Mouse (Mus musculus): ENCODE measurements around the gene Adk.
A peak's percentile ranks its signal among the peaks of the same experiment; 100 is the strongest.

Adk gene

DNA sequence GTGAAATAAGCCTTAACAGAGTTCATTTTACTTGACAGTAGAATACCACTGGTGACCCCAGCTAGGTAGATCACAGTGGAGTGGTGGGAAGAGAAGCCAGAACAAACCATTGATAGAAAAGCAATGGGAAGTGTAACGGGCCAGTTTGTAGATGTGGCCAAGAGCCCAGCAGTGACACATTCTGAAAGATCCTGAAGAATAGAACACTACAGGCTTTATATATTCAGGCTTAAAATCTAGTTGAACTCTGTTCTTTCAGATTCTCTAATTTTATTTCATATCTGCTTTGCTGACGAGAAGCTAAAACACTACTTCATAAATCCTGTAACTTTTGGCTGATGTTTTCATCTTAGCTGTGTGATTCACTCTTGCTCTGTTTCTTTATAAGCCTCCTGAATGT is 48.5 kb downstream of the Adk start:
- DNase-seq (ENCODE audit: low spot score in 2 of 2) = no peak

- no peak for DNase-seq (ENCODE audit: low spot score in 2 of 2)
Measured at GRCm38 (mm10) chr14:21101562-21101961, 49.2 kb downstream of the Adk start.

DNA sequence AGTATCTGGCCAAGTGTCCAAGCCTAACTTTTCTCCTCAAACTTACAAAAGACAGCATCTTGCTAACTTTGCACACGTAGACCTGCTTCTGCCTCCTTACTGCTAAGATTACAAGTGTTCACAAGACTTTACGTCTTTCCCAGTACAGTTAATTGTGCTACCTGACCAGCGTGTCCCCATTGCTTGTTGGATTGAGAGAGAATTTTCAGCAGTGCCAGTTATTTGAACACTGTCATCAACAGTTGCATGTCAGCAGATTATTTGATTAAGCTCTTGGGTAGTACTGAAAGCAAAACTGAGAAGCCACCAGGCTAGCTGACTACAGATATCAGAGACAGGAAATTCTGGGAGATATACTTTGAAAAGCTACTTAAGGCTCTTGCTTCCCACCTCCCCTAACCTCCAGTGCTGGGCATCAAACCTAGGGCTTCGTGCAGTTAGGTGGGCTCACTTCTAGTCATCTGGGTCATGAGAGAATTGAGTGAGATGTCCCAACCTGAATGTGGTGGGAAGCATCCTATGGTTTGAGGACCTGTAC is 50.4 kb downstream of the Adk start:
- DNase-seq (ENCODE audit: low spot score in 2 of 2) = no peak

DNA sequence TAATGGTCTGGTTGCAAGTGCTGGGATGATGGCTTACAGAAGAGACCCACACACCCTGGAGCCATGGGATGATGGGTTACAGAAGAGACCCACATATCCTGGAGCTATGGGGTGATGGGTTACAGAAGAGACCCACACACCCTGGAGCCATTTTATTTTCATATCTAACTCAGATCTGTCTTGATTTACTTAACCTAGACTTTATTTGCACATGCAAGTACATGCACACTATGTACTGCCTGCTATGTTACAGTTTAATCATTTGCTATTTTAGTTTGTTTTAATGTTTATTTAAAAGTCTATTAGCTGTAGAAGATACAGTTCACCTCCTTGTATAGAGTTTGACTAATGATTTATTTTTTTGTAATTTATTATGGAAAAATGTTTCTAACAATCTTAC is 52.7 kb downstream of the Adk start:
- no peak for DNase-seq (ENCODE audit: low spot score in 2 of 2)

GRCm38 (mm10) chr14:21106582-21106981 is 54.2 kb downstream of the Adk start:
- DNase-seq (ENCODE audit: low spot score in 2 of 2) = no peak

- DNase-seq (ENCODE audit: low spot score in 2 of 2) = no peak
Measured at GRCm38 (mm10) chr14:21107551-21107950, 55.2 kb downstream of the Adk start.

DNA sequence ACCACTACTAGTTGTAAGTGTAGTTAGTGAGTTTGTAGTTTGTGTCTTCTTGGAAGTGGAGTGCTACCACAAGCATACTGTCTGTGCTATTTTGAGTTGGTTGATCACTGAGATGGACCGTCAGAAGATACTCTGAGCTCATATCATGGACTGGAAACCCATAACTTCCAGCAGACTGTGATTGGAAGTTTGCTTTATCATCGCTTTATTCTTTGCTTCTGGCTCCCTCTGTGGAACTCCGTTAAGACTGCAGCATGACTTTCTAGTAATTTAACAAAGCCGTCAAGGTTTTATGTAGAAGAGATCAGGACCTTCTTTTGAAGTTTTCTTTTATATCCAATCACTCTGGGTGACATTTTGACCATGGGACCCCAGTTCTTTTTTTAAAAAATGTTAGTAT is 58.1 kb downstream of the Adk start:
- no peak for DNase-seq (ENCODE audit: low spot score in 2 of 2)

DNA sequence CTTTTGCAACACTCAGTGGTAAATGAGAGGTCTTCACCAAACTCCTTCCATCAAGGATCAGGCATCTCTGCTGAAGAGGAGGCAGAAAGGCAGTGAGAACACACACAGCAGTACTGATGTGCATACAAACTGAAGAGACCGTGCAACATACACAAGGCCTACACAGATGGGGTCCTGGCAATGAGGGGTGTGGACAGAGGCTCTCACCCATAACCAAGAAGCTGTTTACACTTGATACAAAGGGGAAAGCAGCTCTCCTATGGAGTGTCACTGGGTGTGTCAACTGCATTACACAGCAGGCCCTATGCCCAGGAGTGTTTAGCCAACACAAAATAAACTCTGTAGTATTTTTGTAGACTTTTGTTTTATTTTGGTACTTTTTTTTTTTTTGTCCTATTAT is 59.1 kb downstream of the Adk start:
- DNase-seq (ENCODE audit: low spot score in 2 of 2) = no peak

GRCm38 (mm10) chr14:21112174-21112573 is 59.8 kb downstream of the Adk start:
- DNase-seq (ENCODE audit: low spot score in 2 of 2) = no peak

GRCm38 (mm10) chr14:21112742-21113141 is 60.4 kb downstream of the Adk start:
- DNase-seq (ENCODE audit: low spot score in 2 of 2) = no peak

DNA sequence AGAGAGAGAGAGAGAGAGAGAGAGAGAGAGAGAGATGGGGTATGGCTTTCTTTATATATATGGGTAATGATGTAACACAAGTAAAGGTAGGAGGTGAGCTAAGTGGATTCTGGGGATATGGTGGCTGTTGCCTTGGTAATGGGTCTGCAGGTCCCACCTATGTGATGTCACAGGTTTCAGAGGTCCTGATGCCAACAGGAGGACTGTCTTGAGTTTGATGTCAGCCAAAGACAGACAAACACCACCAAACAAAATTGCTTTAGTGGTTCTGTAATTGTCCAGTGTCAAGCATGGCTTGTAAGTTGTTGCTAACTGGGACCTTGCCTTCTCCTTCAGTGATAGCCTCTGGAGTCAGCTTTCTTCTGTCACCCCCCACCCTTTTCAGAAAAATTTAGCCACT is 62.0 kb downstream of the Adk start:
- no peak for DNase-seq (ENCODE audit: low spot score in 2 of 2)

- no peak for DNase-seq (ENCODE audit: low spot score in 2 of 2)
Measured at GRCm38 (mm10) chr14:21115318-21115717, 62.9 kb downstream of the Adk start.

DNA sequence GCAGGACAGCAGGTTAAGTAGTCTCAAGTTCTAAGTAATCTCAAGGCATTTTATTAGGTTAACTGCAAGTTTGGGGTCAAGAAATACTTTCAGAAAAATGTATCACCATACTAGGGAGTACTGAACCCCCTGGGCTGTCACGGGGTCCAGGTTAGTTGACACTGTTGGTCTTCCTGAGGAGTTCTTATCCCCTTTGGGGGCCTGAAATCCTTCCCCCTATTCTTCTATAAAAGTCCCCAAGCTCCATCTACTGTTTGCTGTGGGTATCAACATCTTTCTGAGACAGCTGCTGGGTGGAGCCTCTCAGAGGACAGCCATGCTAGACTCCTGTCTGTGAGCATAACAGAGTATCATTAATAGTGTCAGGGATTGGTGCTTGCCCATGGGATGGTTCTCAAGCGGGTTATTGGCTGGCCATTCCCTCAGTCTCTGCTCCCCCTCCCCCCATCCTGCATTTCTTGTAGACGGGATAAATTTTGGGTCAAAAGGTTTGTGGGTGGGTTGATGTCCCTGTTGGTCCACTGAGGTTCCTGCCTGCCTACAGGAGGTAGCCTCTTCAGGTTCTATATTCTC is 63.6 kb downstream of the Adk start:
- peak in 1 of 2 experiments; percentile 25 for DNase-seq (ENCODE audit: low spot score in 2 of 2)

DNA sequence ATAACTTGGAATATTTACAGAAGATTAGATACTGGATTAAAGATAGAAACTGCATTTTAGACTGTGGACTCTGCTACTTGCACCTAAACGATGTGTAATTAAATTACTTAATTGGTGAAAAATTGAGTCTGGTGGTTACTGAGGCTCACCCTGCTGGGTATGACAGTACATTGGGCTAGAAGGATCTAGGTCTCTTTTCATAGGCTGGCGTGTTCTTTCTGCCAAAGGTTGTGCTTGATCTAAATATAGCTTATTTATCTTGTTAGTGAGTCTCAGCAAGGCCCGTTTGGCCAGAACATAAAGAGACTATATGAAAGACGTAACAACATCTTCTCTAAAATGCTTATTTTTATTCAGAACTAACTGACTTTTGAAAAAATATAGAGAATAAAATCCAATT is 65.7 kb downstream of the Adk start:
- no peak for DNase-seq (ENCODE audit: low spot score in 2 of 2)

DNA sequence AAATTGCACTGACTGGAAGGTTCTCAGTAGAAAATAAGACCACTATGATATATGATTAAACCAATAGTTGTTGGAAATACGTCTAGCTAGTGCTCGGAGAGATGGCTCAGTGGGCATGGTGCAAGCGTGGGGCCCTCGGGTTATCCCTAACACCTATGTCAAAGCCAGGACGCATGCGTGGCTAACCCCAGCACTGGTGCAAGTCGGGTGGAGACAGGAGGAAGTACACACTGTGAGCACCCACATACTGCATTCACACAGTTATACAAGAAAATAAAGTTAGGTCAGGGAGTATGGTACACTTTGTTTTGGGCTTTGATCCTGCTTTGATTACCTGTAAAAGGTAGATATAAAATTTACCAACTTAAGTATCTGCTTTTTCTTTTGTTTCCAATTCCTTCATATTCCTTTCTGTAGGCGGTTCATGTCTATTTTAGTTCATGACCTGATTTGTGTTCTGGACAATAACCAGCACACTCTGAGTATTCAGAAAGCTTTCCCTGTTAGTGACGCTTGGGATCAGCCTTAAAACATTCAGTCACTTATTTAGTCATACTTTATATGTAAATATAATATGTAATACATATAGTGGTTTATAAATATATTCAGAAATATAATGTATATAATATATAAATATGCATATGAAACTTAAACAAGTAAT is 67.4 kb downstream of the Adk start:
- no peak for DNase-seq (ENCODE audit: low spot score in 2 of 2)

- peak; percentile 48 to 61 for DNase-seq (ENCODE audit: low spot score in 2 of 2)
Measured at GRCm38 (mm10) chr14:21120473-21120872, 68.1 kb downstream of the Adk start.

DNA sequence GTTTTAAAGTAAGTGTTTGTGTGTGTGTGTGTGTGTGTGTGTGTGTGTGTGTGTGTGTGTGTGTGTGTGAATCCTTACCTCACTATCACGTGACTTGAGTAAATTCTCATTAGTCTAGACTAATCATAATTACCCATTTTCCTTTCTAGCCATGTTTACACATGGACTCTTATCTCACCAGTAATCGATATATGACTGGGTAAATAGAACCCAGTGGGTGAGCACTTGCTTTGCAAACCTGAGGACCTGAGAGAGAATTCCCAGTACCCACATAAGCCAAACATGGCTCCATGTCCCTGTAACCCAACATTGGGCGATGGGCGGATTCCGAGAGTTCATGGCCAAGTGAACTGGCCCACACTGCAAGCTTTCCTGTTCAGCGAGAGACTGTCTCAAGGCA is 74.8 kb downstream of the Adk start:
- no peak for DNase-seq (ENCODE audit: low spot score in 2 of 2)

GRCm38 (mm10) chr14:21136906-21137305 is 84.5 kb downstream of the Adk start:
- DNase-seq (ENCODE audit: low spot score in 2 of 2) = peak; percentile 82 to 85

DNA sequence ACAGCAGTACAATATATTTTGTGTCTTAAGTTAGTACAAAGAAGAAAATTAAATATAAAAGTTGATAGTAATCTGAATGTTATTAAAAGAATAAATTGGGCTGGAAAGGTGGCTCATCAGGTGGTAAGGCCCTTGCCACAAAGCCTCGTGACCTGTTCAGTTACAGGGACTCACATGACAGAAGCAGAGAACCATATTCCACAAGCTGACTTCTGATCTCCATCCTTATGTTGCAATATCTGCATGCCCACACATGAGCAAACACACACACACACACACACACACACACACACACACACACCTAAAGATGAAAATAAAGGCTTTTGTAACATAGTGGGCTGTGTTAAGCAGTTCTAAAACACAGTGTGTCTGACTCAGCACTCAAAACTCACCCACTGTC is 90.2 kb downstream of the Adk start:
- DNase-seq (ENCODE audit: low spot score in 2 of 2) = no peak

- peak in 1 of 2 experiments; percentile 36 for DNase-seq (ENCODE audit: low spot score in 2 of 2)
Measured at GRCm38 (mm10) chr14:21143406-21144115, 91.2 kb downstream of the Adk start.

DNA sequence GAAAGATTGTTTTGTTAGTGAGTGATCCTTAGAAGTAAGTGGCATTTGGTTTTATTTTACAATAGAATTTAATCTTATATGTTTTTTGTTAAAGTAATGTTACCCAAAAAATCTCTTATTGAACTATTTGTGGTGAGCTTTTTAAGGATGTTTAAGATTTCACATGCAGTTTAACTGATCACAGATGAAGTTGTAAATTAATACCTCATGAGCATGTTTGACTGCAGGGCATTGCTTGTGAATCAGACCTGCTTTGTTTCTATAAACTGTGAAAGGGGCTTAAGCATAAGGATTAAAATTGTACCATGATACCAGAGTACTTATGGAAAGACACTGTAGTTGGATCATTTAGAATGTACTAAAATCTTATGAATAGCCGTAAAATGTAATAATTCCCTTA is 94.8 kb downstream of the Adk start:
- DNase-seq (ENCODE audit: low spot score in 2 of 2) = no peak

- DNase-seq (ENCODE audit: low spot score in 2 of 2) = no peak
Measured at GRCm38 (mm10) chr14:21150301-21150700, 97.9 kb downstream of the Adk start.

- no peak for DNase-seq (ENCODE audit: low spot score in 2 of 2)
Measured at GRCm38 (mm10) chr14:21152055-21152454, 99.7 kb downstream of the Adk start.

Data from right cerebral cortex, adult 2 months (tissue).